Mouse (Mus musculus) kidney, postnatal 25 days (tissue): ENCODE measurements at regions not wholly inside any gene's neighbourhood (a gene's known extent, or its start where the extent isn't known, plus 50 kb on each side); places are given as distances from the start of the nearest gene placed in this dataset.

Experiments used
- DNase-seq, 2 experiments: peaks; one replicate each; pipeline ENCODE4 v3.0.0; 2021; ENCODE audit warnings: mixed read lengths in 2 of 2

DNA sequence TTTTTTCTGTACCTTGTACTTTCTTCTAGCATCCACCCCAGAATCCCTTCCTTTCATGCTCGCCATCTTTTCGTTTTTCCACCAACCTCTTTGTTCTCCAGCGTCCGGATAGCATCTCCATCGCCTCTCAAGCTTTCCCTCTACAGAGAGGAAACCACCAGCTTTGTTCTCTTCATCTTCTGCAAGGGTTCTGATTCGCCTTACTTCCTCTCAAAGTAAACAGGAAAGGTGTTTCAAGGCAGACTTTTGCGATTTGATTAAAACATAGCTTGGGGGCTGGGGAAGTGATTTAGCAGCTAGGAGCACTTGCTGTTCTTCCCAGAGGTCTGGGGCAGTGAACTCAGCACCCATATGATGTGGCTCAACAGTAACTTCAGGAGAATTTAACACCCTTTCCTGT, 71.4 kb downstream of the Emp1 start:
- no peak for DNase-seq

GRCm38 (mm10) chr6:135436315-135436714, 74.0 kb downstream of the Emp1 start:
- DNase-seq = no peak

DNA sequence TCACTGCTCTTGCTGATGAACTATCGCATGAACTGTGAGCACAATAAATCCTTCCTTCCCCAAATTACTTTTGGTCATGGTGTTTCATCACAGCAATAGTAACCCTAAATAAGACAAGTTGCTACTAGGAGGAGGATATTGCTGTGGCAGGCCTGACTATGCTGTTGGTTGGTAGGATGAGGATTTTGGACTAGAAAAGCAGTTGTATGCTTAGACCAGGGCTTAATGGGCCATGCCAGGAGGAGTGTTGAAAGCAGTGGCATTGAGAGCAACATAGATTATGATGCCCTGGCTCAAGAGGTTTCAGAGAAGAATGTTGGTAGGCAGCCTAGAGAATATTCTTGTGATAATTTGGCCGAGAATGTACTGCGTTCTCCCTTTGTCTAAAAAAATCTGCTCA, 75.9 kb downstream of the Emp1 start:
- DNase-seq = no peak

GRCm38 (mm10) chr6:135441126-135441871, 79.0 kb downstream of the Emp1 start:
- DNase-seq = no peak

DNA sequence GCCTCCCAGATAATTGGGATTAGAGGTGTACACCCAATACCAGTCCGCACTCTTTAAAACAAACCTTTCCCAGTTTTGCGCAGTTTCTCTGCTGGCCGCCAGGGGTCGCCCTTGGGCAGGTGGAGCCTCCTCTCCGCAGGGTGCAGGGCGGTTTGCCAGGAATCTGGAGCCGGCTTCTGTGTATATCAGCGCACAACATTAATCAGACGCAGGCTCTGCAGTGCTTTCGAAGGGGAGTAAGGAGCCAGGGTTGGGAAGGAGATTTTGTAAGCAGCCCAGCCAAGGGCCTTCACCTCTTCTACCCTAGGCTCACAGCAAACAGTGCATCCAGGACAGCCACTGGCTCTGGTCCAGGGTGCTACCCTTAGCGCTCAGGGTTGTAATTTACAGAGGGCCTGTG, 82.3 kb downstream of the Emp1 start:
- DNase-seq = peak; percentile 89 to 93

- DNase-seq = peak; percentile 14 to 42
Observed at GRCm38 (mm10) chr6:135445070-135445469, 82.7 kb downstream of the Emp1 start.

DNA sequence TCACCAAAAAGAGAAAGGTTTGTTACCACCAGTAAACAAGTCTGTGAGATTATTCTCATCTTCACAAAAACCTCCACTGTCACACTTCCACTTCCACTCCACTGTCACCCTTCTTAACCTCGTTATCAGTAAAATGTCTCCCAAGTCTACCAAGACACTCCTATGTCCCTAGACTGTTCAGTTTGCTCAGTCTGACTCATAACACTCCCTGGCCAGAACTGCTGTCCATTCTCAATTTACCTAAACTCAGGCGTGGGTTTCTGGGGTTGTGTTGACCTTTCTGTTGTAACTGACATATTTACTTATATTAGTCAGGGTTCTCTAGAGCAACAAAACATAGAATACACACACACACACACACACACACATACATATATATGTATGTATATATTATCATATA, 85.5 kb downstream of the Emp1 start:
- DNase-seq = no peak

- DNase-seq = no peak
Observed at GRCm38 (mm10) chr6:135449228-135449627, 86.9 kb downstream of the Emp1 start.

DNA sequence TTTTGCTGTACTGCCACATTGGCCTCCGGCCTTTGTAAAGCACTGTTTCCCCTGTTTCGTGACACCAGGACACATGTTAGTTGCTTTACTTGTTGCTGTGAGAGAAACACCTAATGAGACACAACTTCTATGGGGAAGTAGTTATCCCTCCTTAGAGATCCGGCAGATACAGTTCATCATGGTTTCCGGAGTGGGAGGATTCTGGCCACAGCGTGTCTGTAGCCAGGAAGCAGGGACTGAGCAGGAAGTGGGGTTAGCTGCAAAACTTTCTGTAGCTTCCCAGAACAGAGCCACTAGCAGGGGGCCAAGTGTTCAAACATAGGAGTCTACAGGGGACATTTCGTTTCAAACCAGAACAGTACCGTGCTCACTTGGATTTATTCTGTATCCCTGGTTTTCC, 88.2 kb downstream of the Emp1 start:
- no peak for DNase-seq

DNA sequence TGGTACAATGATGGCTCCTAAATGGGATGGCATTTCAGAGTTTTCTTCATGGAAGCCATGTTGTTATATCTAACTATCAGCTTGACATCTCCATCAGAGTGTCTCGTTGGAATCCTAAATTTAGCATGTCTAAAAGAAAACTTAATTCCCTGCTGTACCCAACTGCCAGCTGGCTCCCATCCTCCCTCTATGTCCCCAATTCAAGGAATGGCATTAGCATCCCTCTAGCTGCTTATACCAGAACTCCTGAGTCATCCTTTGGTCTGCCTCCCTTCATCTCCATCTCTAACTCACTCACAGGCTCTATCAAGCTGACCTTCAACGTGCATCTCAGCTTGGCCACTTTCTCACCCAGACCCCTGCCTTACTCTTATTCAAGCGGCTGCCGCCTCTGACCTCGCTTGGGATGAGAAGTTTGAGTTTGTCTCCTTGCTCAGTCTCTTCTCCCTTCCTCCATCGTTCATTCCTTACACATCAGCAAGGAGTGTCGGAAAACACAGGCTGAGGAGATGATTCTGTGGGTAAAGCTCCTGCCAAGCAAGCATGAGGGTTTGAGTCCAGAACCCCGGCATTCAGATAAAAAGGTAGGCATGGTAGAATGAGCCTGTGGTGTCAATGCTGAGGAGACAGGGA, 88.9 kb downstream of the Emp1 start:
- no peak for DNase-seq

GRCm38 (mm10) chr6:135453041-135453440, 90.7 kb downstream of the Emp1 start:
- no peak for DNase-seq

- no peak for DNase-seq
Observed at GRCm38 (mm10) chr6:135472495-135472894, 110.2 kb downstream of the Emp1 start.

GRCm38 (mm10) chr6:135473146-135473545, 110.8 kb downstream of the Emp1 start:
- no peak for DNase-seq

DNA sequence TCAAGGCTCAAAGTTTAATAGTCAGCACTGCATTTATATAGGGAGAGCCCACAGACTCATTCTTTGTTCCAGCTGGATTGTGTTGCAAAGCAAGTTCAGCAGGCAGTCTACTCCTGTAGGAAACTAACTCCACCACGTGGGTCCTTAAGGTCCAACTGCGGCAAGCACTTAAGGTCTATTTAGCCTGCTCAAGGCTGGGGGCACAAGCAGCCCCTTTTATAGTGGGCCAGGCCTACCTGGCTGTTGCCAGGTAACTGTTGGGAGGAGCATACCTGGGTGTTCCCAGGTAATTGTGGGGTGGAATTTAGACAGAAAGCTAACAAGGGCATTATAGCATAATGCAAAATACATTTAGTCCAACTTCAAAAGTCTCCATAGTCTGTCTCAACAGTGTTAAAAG, 126.5 kb downstream of the Emp1 start:
- DNase-seq = no peak

DNA sequence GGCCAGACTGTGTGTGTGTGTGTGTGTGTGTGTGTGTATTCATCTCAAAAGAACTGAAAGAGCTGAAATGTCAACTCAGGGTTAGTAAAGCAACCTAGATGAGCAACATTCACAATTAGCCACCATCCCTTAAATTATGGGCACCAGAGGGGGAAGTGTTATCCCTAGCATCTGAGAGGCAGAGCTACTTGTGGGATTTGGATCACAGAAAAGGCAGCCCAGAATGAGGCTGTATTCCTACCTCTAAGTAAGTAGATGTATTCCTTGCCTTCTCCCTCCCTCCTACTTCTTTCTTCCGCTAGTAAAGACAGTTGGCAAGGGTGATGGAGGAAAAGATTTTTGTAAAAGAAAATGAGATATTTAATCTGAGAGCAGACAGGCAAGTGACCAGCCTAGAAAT, 131.6 kb downstream of the Emp1 start:
- no peak for DNase-seq

- DNase-seq = peak in 1 of 2 experiments; percentile 12
Observed at GRCm38 (mm10) chr6:135495841-135496240, 133.5 kb downstream of the Emp1 start.

DNA sequence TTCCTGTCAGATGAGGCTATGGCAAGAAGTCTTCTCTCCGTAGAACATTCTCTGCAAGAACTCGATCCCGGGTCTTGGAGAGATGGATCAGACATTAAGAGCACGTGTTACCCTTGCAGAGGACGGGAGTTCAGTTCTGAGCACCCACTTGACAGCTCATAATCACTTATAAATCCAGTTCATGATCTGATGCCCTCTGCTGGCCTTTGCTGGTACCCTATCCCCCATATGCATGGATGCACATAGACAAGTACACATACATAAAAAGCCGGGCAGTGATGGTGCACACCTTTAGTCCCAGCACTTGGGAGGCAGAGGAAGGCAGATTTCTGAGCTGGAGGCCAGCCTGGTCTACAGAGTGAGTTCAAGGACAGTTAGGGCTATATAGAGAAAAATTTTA, 136.2 kb downstream of the Emp1 start:
- DNase-seq = no peak

DNA sequence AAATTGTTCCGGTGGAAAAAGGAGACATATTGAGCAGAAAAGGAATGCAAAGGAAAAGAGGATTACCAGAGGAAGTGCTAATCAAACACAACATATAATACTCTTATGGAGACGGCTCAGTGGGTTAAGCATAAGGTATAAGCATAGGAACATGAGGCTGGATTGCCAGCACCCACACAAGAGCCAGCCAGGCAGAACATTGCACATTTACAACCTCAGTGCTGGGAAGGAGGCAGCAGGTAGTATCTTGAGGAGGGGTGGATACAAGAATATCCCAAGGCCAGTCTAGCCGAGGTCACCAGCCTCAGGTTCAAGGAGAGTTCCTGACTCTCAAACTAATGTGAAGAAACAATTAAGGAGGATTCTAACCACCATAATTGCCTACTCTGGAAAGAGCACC, 138.0 kb downstream of the Emp1 start:
- no peak for DNase-seq

DNA sequence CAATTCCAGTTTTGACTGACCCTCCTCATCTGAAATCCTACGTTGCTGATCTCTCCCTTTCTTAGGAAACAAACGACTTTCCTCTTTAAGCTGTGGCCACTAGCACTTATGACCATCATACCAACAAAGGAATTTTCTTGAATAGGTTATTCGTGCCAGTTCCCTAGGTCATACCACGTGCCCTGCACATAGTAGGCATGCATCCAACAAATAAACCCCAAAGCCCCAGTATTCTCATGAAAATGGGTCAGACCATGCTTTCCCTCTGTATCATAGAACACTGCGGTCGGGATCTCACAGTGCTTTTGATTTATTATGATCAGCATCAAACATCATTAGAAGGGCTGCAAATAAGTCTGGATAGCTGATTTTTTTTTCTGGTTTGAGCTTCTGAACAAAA, 139.4 kb downstream of the Emp1 start:
- no peak for DNase-seq

DNA sequence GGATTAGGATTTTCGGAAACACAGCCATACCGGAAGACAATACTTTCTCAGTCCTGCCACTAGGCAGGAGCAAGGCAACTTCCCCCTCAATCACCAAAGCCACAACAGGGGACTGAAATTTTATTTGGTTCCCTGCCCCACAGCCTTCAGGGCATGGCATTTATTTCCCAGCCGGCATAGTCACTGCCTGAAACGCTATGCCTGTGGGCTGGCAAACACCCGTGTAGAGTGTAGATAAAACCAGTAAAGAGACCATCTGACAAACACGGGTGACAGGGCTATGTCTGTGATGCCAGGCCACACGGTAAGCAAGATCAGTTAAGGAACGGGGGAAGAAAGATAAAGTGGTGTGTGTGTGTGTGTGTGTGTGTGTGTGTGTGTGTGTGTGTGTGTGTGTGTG, 140.1 kb downstream of the Emp1 start:
- DNase-seq = no peak

- DNase-seq = no peak
Observed at GRCm38 (mm10) chr6:135518710-135519437, 156.5 kb downstream of the Emp1 start.

DNA sequence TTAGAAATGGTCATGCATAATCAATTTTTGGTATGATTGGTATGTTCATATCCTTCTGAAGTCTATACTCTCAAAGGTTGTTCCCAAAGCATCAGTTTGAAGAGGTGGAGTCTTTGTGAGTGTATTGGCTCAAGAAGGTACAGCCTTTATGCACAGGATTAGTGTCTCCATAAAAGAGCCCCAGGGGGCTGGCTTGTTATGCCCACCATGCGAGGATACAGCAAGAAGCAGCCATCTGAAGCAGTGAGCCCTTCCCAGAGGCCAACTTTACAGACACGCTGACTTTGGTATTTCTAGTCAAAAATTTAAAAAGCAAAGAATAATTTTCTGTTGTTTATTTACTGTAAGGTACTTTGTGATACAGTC, 157.1 kb downstream of the Emp1 start:
- no peak for DNase-seq

DNA sequence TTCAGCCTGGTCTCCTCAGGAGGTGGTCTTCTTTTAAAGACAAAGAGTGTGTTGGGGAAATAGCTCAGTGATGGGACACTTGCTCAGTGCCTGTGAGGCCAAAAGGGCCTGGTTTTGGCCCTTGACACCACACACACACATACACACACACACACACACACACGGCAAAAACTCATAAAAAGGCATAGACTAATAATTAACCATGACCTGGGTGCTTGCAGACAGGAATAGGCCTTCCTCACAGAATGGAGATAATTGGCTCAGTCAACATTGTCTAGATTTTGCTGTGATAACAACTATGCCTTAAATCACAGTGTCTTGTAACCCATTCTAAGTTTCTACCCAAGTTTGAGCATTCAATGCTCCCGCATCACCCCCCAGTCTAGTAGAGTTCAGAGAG, 158.5 kb downstream of the Emp1 start:
- DNase-seq = peak in 1 of 2 experiments; percentile 11

- peak in 1 of 2 experiments; percentile 32 for DNase-seq
Observed at GRCm38 (mm10) chr6:135524886-135525285, 162.5 kb downstream of the Emp1 start.
